8 mouse cellular contexts compared by ENCODE assay signal in genomic region chr5:23386562-23387312, GRCm38 (mm10). TPM values are rescaled to one million over a fixed set of nuclear protein-coding genes. Genes with fewer than 3 reads are reported as not detected.
DNase-seq lines count a peak whose midpoint lies in the region; ATAC-seq and TF ChIP-seq lines count a peak whose summit lies in the region.

No protein-coding gene starts in this region.

- H3K9ac ChIP-seq in forebrain, postnatal 0 days, result peak overlapping the region; percentile 68
- peak overlapping the region; percentile 49 for H3K9ac ChIP-seq in neural tube, embryonic 15.5 days (replicated peaks)

- peaks cover 27% of the 10 kb centered on the region for H3K4me1 ChIP-seq in E14TG2a.4 (replicated peaks; ENCODE audit: low read depth, low read length)
- H3K4me1 ChIP-seq in forebrain, postnatal 0 days (ENCODE audit: insufficient read depth), result peaks cover 11% of the 10 kb centered on the region; the same call in 1 of the 2 replicates
- peaks cover 8% of the 10 kb centered on the region for H3K4me1 ChIP-seq in lung, adult 2 months (ENCODE audit: control insufficient read depth, insufficient read depth, low read length)
- peaks cover 28% of the 10 kb centered on the region for H3K4me1 ChIP-seq in neural tube, embryonic 15.5 days

- no peak for TF ChIP-seq CTCF in E14TG2a.4 (conservative IDR thresholded peaks at IDR 0.05; ENCODE audit: low read length)
- TF ChIP-seq CTCF in forebrain, postnatal 0 days (IDR thresholded peaks at IDR 0.05; ENCODE audit: low read depth), result no peak
- 0 out of 2 replicates have a peak, but pooled peaks have one; percentile 10 for TF ChIP-seq CTCF in layer of hippocampus, adult 2 months (conservative IDR thresholded peaks at IDR 0.05)
- TF ChIP-seq CTCF in lung, adult 2 months (IDR thresholded peaks at IDR 0.05; ENCODE audit: insufficient read depth, low read length), result no peak

- DNase-seq in brain, embryonic 18.5 days (ENCODE audit: low read depth, low spot score), result peak; percentile 68
- DNase-seq in forebrain, postnatal 0 days, result peak; percentile 91
- DNase-seq in heart, postnatal 4 days, result peak; percentile 86
- DNase-seq in layer of hippocampus, adult 2 months (ENCODE audit: low spot score in 2 of 2), result peak; percentile 64 to 86
- DNase-seq in lung, adult 2 months, result peak; percentile 77
- DNase-seq in testis, postnatal 14 days (ENCODE audit: low spot score), result peak; percentile 80

- peak overlapping the region; percentile 58 for H3K4me3 ChIP-seq in E14TG2a.4 (replicated peaks; ENCODE audit: low read length)
- H3K4me3 ChIP-seq in forebrain, postnatal 0 days (ENCODE audit: low read depth, low read length), result peak overlapping the region; percentile 52
- H3K4me3 ChIP-seq in layer of hippocampus, adult 2 months, result peak overlapping the region; percentile 65
- H3K4me3 ChIP-seq in lung, adult 2 months (replicated peaks; ENCODE audit: extremely low read depth, low read depth, low read length), result peak overlapping the region; percentile 69
- H3K4me3 ChIP-seq in neural tube, embryonic 15.5 days (replicated peaks), result peak overlapping the region; percentile 45

- no peaks in the 10 kb centered on the region for H3K9me3 ChIP-seq in E14TG2a.4 (ENCODE audit: low read length)
- H3K9me3 ChIP-seq in forebrain, postnatal 0 days (ENCODE audit: low read length), result no peaks in the 10 kb centered on the region
- no peaks in the 10 kb centered on the region for H3K9me3 ChIP-seq in neural tube, embryonic 15.5 days (replicated peaks)

- H3K27ac ChIP-seq in forebrain, postnatal 0 days (ENCODE audit: low read depth, low read length), result peak overlapping the region; percentile 93
- H3K27ac ChIP-seq in layer of hippocampus, adult 2 months, result peak overlapping the region; percentile 90
- H3K27ac ChIP-seq in neural tube, embryonic 15.5 days (replicated peaks), result peak overlapping the region; percentile 85

- peak; percentile 98 for ATAC-seq in forebrain, postnatal 0 days
- peak; percentile 92 for ATAC-seq in neural tube, embryonic 15.5 days (ENCODE audit: low FRiP score)

- 2% methylated on average over 22 of the region's 22 CpGs for WGBS in forebrain, postnatal 0 days
- WGBS in lung, adult 2 months, result 2% methylated on average over 22 of the region's 22 CpGs
- WGBS in neural tube, embryonic 15.5 days, result 2% methylated on average over 22 of the region's 22 CpGs

- H3K4me2 ChIP-seq in forebrain, postnatal 0 days (ENCODE audit: low read depth), result peak overlapping the region; percentile 65
- H3K4me2 ChIP-seq in neural tube, embryonic 15.5 days, result peak overlapping the region; percentile 66

- H3K36me3 ChIP-seq in E14TG2a.4 (ENCODE audit: insufficient read depth, low read length), result no peaks in the 10 kb centered on the region
- H3K36me3 ChIP-seq in forebrain, postnatal 0 days (ENCODE audit: insufficient read depth), result no peaks in the 10 kb centered on the region
- H3K36me3 ChIP-seq in neural tube, embryonic 15.5 days, result no peaks in the 10 kb centered on the region

- peak; percentile 64; the same call in 1 of the 2 replicates for TF ChIP-seq POLR2A in lung, adult 2 months (IDR thresholded peaks at IDR 0.05; ENCODE audit: borderline replicate concordance, extremely low read depth, low read depth, low read length)

- peaks cover 6% of the 10 kb centered on the region; the same call in 1 of the 2 replicates for H3K27me3 ChIP-seq in E14TG2a.4 (ENCODE audit: insufficient read depth, low read length)
- H3K27me3 ChIP-seq in forebrain, postnatal 0 days (ENCODE audit: insufficient read depth, low read length), result no peaks in the 10 kb centered on the region
- no peaks in the 10 kb centered on the region for H3K27me3 ChIP-seq in neural tube, embryonic 15.5 days (replicated peaks)

RNA-seq across cellular contexts. Expression of gene Kmt2e, which starts 47.5 kb away (rescaled TPM):
- 56.8 and 61.7 TPM in 2 replicates for total RNA-seq in forebrain, postnatal 0 days (2014; rRNA removed)
- polyA plus RNA-seq in forebrain, postnatal 0 days (2015; fragmentation: Nextera tagmentation; extraction: Ambion mirVana), result 93.7 and 149 TPM in 2 replicates
- total RNA-seq in heart, postnatal 4 days (2021), result 10 to 100 TPM; 57.0 to 58.4 TPM
- total RNA-seq in layer of hippocampus, adult 2 months (2021), result 10 to 100 TPM; 90.6 to 93.1 TPM
- polyA plus RNA-seq in lung, adult 2 months (2012; rRNA removed), result 22.2 and 22.9 TPM in 2 replicates
- 137 and 147 TPM in 2 replicates for polyA plus RNA-seq in neural tube, embryonic 15.5 days (2015; fragmentation: Nextera tagmentation; extraction: Ambion mirVana)

Comparison
In these comparisons a context has a peak if more than half of its experiments do, and no peak if none do; other contexts are left out.
1. Peak in every context shown above with its lines: DNase-seq, ATAC-seq, H3K4me3 ChIP-seq and H3K27ac ChIP-seq.